Mouse (Mus musculus) lung, adult 2 months (tissue): ENCODE data around the gene Foxr1.

Experiments used
- CTCF ChIP-seq: fragments of 200-500 bp; IDR thresholded peaks from 2 replicates; pipeline ENCODE4 v1.5.1; 2011; ENCODE audit warnings: mild to moderate bottlenecking, low read length, control low read depth; ENCODE audit not compliant: insufficient read depth
- POLR2A ChIP-seq: fragments of 200-500 bp; IDR thresholded peaks from 2 replicates; pipeline ENCODE4 v1.6.1; 2011; ENCODE audit warnings: low read depth, mild to moderate bottlenecking, control low read depth, low read length, borderline replicate concordance; ENCODE audit errors: extremely low read depth

DNA sequence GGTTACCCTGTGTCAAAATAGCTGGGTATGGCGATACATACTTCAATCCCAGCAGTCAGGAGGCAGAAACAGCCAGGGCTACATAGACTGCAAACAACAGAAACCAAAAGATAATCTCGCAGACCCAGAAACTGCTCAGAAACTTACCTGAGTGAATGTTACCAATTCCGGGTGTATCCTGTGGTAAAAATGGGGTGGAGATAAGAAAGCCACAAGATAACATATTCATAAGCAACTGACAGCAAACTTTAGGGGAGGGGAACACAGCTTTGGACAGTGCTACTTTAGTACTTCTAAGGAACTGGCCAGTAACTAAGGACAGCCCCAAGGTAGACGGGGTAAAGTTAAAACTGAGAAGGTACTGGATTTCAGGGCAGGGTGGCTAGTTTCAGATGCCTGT lies 28.6 kb downstream of the Foxr1 start:
- TF ChIP-seq CTCF (no peak), POLR2A (no peak)
